Mouse (Mus musculus) kidney, embryonic 16.5 days (tissue): ENCODE measurements around the gene Gm21440. TPM values are rescaled to one million over a fixed set of nuclear protein-coding genes. Genes with fewer than 3 reads are reported as not detected.
"Not testable (repeated sequence)": the region's sequence is repeated elsewhere in the genome, so short reads cannot be mapped to it uniquely, and the experiment has no call there.

Source experiments
- ATAC-seq: fragments of 200-750 bp; cut with Nextera tagmentation; 2 replicates; pipeline ENCODE4 v1.8.0; 2017; ENCODE audit warnings: moderate TSS enrichment; ENCODE audit not compliant: low FRiP score, low TSS enrichment
- H3K27ac ChIP-seq: fragments of 300-500 bp; sonication (generic); 2 replicates; pipeline ENCODE4 v1.5.1; 2014; ENCODE audit warnings: low read length
- H3K27me3 ChIP-seq: fragments of 300-500 bp; sonication (generic); 2 replicates; pipeline ENCODE4 v1.6.1; 2014; ENCODE audit warnings: low read length, control low read depth, mixed read lengths; ENCODE audit not compliant: insufficient read depth
- H3K36me3 ChIP-seq: fragments of 300-500 bp; sonication (generic); 2 replicates; pipeline ENCODE4 v1.6.1; 2014; ENCODE audit warnings: low read length, control low read depth, mixed read lengths; ENCODE audit not compliant: insufficient read depth
- H3K4me1 ChIP-seq: fragments of 300-500 bp; sonication (generic); 2 replicates; pipeline ENCODE4 v1.6.1; 2014; ENCODE audit warnings: low read length, control low read depth, mixed read lengths; ENCODE audit not compliant: insufficient read depth
- H3K4me2 ChIP-seq: fragments of 300-500 bp; sonication (generic); replicated peaks from 2 replicates; pipeline ENCODE4 v1.6.1; 2014; ENCODE audit warnings: low read depth, low read length
- H3K4me3 ChIP-seq: fragments of 300-500 bp; sonication (generic); 2 replicates; pipeline ENCODE4 v1.5.1; 2014; ENCODE audit warnings: mild to moderate bottlenecking, low read length
- H3K9ac ChIP-seq: fragments of 300-500 bp; sonication (generic); replicated peaks from 2 replicates; pipeline ENCODE4 v1.6.1; 2014; ENCODE audit warnings: low read length
- H3K9me3 ChIP-seq: fragments of 300-500 bp; sonication (generic); 2 replicates; pipeline ENCODE4 v1.6.1; 2016; ENCODE audit warnings: low read length, control low read depth
- WGBS: fragments of 180-500 bp; shearing (Covaris S2); extraction: QIAGEN DNeasy Blood & Tissue Kit; methylation state at CpG from one replicate; pipeline ENCODE4 v1.1.7; 2014; 5-methylcytosine and 5-hydroxymethylcytosine counted together
- polyA plus RNA-seq: library from polyadenylated mRNA; unstranded; fragments of >200 nt; fragmentation: Nextera tagmentation; extraction: Ambion mirVana; gene quantifications from 2 replicates; pipeline ENCODE4 v1.2.1, GENCODE M21; 2015

Gene Gm21440
- polyA plus RNA-seq = not detected in 2 replicates

- not testable (repeated sequence) for ATAC-seq, H3K9me3 ChIP-seq, H3K4me2 ChIP-seq, H3K9ac ChIP-seq, H3K36me3 ChIP-seq, H3K4me3 ChIP-seq, H3K27me3 ChIP-seq, H3K4me1 ChIP-seq, H3K27ac ChIP-seq
Measured at GRCm38 (mm10) chrY:13252091-13252490, at the start of gene Gm21440, which contains the start of gene Gm21454. Gene Gm21440 (plus strand): TSS chrY:13252391. Gene Gm21454 (plus strand): TSS chrY:13252442.

- no CpG with 5 or more reads among the region's 3 CpGs for WGBS
- H3K27me3 ChIP-seq, H3K9me3 ChIP-seq, H3K9ac ChIP-seq, H3K27ac ChIP-seq, H3K36me3 ChIP-seq, H3K4me3 ChIP-seq, H3K4me1 ChIP-seq, H3K4me2 ChIP-seq, ATAC-seq: not testable (repeated sequence)
Measured at GRCm38 (mm10) chrY:13223828-13224227, 28.4 kb upstream of the Gm21440 start, which contains the start of gene Gm21828. Gene Gm21828 (minus strand): TSS chrY:13223928.

Other genes starting within 250 kb of the Gm21440 start
- gene Gm20807, start 209.5 kb upstream of the Gm21440 start, polyA plus RNA-seq = not detected in 2 replicates
- gene Gm21891, start 118.9 kb upstream of the Gm21440 start, polyA plus RNA-seq = not detected in 2 replicates
- gene Gm21425, start 90.4 kb upstream of the Gm21440 start, polyA plus RNA-seq = not detected in 2 replicates
- gene Gm21828, start 28.5 kb upstream of the Gm21440 start, polyA plus RNA-seq = not detected in 2 replicates
- not detected in 2 replicates for gene Gm21454, start 51 bp downstream of the Gm21440 start, polyA plus RNA-seq
- gene Gm21725, start 96.7 kb downstream of the Gm21440 start, polyA plus RNA-seq = not detected in 2 replicates
- gene Gm21866, start 213.2 kb downstream of the Gm21440 start, polyA plus RNA-seq = not detected in 2 replicates
- not detected in 2 replicates for gene Gm20773, start 241.6 kb downstream of the Gm21440 start, polyA plus RNA-seq